Mouse (Mus musculus) liver, postnatal 0 days (tissue): ENCODE results near the gene Syt2. TPM values are rescaled to one million over a fixed set of nuclear protein-coding genes. Genes with fewer than 3 reads are reported as not detected.

Source experiments
- ATAC-seq: fragments of 200-750 bp; cut with Nextera tagmentation; 2 replicates; pipeline ENCODE4 v1.8.0; 2017; ENCODE audit warnings: mild to moderate bottlenecking, moderate library complexity
- DNase-seq: peaks from one replicate; pipeline ENCODE4 v3.0.0-alpha.2; 2016
- H3K27ac ChIP-seq: fragments of 300-500 bp; sonication (generic); 2 replicates; pipeline ENCODE4 v1.5.1; 2014; ENCODE audit warnings: antibody characterized with exemption, moderate library complexity, mild to moderate bottlenecking, low read depth
- H3K27me3 ChIP-seq: fragments of 300-500 bp; sonication (generic); 2 replicates; pipeline ENCODE4 v1.6.1; 2014; ENCODE audit warnings: low read length, control low read depth, mixed read lengths; ENCODE audit not compliant: insufficient read depth
- H3K36me3 ChIP-seq: fragments of 300-500 bp; sonication (generic); replicated peaks from 2 replicates; pipeline ENCODE4 v1.6.1; 2014; ENCODE audit warnings: mild to moderate bottlenecking, control low read depth, low read length, moderate library complexity, mixed read lengths; ENCODE audit not compliant: insufficient read depth
- H3K4me1 ChIP-seq: fragments of 300-500 bp; sonication (generic); 2 replicates; pipeline ENCODE4 v1.6.1; 2014; ENCODE audit warnings: antibody characterized with exemption, mild to moderate bottlenecking, control low read depth; ENCODE audit not compliant: insufficient read depth
- H3K4me2 ChIP-seq: fragments of 300-500 bp; sonication (generic); 2 replicates; pipeline ENCODE4 v1.6.1; 2014; ENCODE audit warnings: low read depth, mild to moderate bottlenecking, low read length, moderate library complexity, mixed read lengths
- H3K4me3 ChIP-seq: fragments of 300-500 bp; sonication (generic); 2 replicates; pipeline ENCODE4 v1.5.1; 2014; ENCODE audit warnings: low read depth, low read length
- H3K9ac ChIP-seq: fragments of 300-500 bp; sonication (generic); replicated peaks from 2 replicates; pipeline ENCODE4 v1.6.1; 2014; ENCODE audit warnings: mild to moderate bottlenecking, moderate library complexity
- H3K9me3 ChIP-seq: fragments of 300-500 bp; sonication (generic); 2 replicates; pipeline ENCODE4 v1.6.1; 2016; ENCODE audit warnings: mild to moderate bottlenecking, control low read depth, low read length, mixed read lengths
- CTCF ChIP-seq: sonication (generic); IDR thresholded peaks from 2 replicates; pipeline ENCODE4 v1.5.1; 2016; ENCODE audit warnings: antibody characterized with exemption, low read depth
- EP300 ChIP-seq: IDR thresholded peaks from 2 replicates; pipeline ENCODE4 v1.6.1; 2016; ENCODE audit warnings: antibody characterized with exemption, low read depth, mild to moderate bottlenecking
- WGBS: fragments of 180-500 bp; shearing (Covaris S2); extraction: QIAGEN DNeasy Blood & Tissue Kit; methylation state at CpG from one replicate; pipeline ENCODE4 v1.1.7; 2014; ENCODE audit not compliant: insufficient replicate concordance; 5-methylcytosine and 5-hydroxymethylcytosine counted together
- polyA plus RNA-seq: library from polyadenylated mRNA; unstranded; fragments of >200 nt; fragmentation: Nextera tagmentation; extraction: Ambion mirVana; gene quantifications from 2 replicates; pipeline ENCODE4 v1.2.1, GENCODE M21; 2015

Gene Syt2
- polyA plus RNA-seq, 1 experiment from 2014 or later = not detected

GRCm38 (mm10) chr1:134679445-134679844 is 33.0 kb downstream of the Syt2 start:
- no peaks in the 10 kb centered on the region for H3K9me3 ChIP-seq
- 32% methylated on average over 4 of the region's 4 CpGs for WGBS
- H3K9ac ChIP-seq = no peak overlapping the region
- H3K36me3 ChIP-seq = no peaks in the 10 kb centered on the region
- peak; percentile 47 for ATAC-seq
- peak; percentile 49 for DNase-seq
- H3K4me1 ChIP-seq = no peaks in the 10 kb centered on the region
- no peak overlapping the region for H3K4me3 ChIP-seq
- no peak overlapping the region for H3K27ac ChIP-seq
- TF ChIP-seq EP300 (no peak), CTCF (no peak)
- H3K4me2 ChIP-seq = no peak overlapping the region
- no peaks in the 10 kb centered on the region for H3K27me3 ChIP-seq

- 25% methylated on average over 6 of the region's 6 CpGs for WGBS
- Histone ChIP-seq H3K4me2 (no peak overlapping the region), H3K36me3 (no peaks in the 10 kb centered on the region), H3K4me3 (no peak overlapping the region), H3K9me3 (no peaks in the 10 kb centered on the region), H3K4me1 (no peaks in the 10 kb centered on the region), H3K27ac (no peak overlapping the region), H3K9ac (no peak overlapping the region), H3K27me3 (no peaks in the 10 kb centered on the region)
- ATAC-seq (no peak), DNase-seq (no peak)
- TF ChIP-seq EP300 (no peak), CTCF (peak; percentile 36)
Observed at GRCm38 (mm10) chr1:134680617-134681016, 34.1 kb downstream of the Syt2 start.

- 63% methylated on average over 9 of the region's 9 CpGs for WGBS
- Histone ChIP-seq H3K27ac (no peak overlapping the region), H3K9ac (no peak overlapping the region), H3K27me3 (no peaks in the 10 kb centered on the region), H3K36me3 (no peaks in the 10 kb centered on the region), H3K4me3 (no peak overlapping the region), H3K9me3 (no peaks in the 10 kb centered on the region), H3K4me1 (no peaks in the 10 kb centered on the region), H3K4me2 (no peak overlapping the region)
- TF ChIP-seq CTCF = no peak
- no peak for TF ChIP-seq EP300
- DNase-seq (no peak), ATAC-seq (no peak)
Observed at GRCm38 (mm10) chr1:134682460-134682859, 36.0 kb downstream of the Syt2 start.

DNA sequence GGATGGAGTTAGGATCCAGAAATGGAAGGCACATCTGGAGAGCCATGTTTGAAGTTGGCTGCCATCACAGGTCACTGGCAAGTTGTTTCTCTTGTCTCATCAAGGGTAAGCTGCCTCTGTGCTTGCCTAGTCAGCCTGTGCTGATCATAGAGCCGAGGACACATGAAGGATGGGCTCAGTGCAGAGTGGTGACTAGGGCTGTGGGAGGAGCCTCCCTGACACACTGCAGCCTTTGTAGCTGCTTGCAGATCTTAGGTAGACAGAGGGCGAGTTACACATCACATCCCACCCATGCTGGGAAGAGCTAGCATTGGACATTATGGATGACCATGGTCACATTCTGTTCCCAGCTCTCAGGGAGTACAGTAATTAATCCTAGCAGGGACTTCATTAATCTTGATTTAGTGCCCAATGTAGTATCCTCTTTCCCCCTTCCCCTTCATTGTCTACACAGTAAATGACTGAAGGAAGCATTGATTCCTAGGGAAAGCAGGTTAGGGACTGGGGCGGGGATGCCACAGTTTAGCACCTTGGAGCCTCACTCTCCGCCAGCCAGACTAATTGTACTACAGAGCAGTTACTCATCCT is 40.5 kb downstream of the Syt2 start:
- no peak overlapping the region for H3K27ac ChIP-seq
- H3K9me3 ChIP-seq = no peaks in the 10 kb centered on the region
- H3K4me3 ChIP-seq = no peak overlapping the region
- H3K4me2 ChIP-seq = no peak overlapping the region
- 69% methylated on average over 4 of the region's 4 CpGs for WGBS
- no peaks in the 10 kb centered on the region for H3K4me1 ChIP-seq
- no peaks in the 10 kb centered on the region for H3K27me3 ChIP-seq
- ATAC-seq (no peak), DNase-seq (no peak)
- no peaks in the 10 kb centered on the region for H3K36me3 ChIP-seq
- TF ChIP-seq CTCF = no peak
- TF ChIP-seq EP300 = no peak
- H3K9ac ChIP-seq = no peak overlapping the region

- Histone ChIP-seq H3K4me1 (no peaks in the 10 kb centered on the region), H3K9me3 (no peaks in the 10 kb centered on the region), H3K27me3 (no peaks in the 10 kb centered on the region), H3K27ac (no peak overlapping the region), H3K4me3 (no peak overlapping the region), H3K4me2 (no peak overlapping the region), H3K9ac (no peak overlapping the region), H3K36me3 (no peaks in the 10 kb centered on the region)
- no peak for DNase-seq
- TF ChIP-seq EP300 = no peak
- no peak for TF ChIP-seq CTCF
- ATAC-seq = no peak
- WGBS = 60% methylated on average over 2 of the region's 2 CpGs
Observed at GRCm38 (mm10) chr1:134696302-134696701, 49.8 kb downstream of the Syt2 start.

DNA sequence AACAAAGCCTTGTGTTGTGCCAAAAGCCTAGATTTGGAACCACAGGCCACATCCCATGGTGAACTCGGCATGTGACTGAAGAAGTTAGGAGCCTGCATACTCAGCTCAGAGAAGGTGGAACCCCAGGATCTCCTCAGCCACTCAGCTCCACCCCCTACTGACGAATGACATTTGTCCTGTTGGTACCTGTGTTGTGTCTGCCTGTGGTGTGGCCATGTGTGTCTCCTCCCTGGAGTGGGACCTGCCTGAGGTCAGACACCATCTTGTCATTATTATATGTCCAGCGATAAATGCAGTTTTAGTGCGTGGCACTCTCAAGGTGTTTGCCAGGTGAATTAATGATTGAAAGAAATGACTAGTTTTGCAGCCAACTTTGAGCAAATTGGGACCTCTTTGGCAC is 50.6 kb downstream of the Syt2 start:
- Histone ChIP-seq H3K9ac (no peak overlapping the region), H3K4me2 (no peak overlapping the region), H3K27me3 (no peaks in the 10 kb centered on the region), H3K4me1 (no peaks in the 10 kb centered on the region), H3K9me3 (no peaks in the 10 kb centered on the region), H3K36me3 (no peaks in the 10 kb centered on the region), H3K4me3 (no peak overlapping the region), H3K27ac (no peak overlapping the region)
- DNase-seq (no peak), ATAC-seq (no peak)
- TF ChIP-seq EP300 (no peak), CTCF (no peak)
- 71% methylated on average over 4 of the region's 4 CpGs for WGBS
